8 mouse cellular contexts compared by ENCODE assay signal in genomic region chr16:55934453-55935037, GRCm38 (mm10). TPM values are rescaled to one million over a fixed set of nuclear protein-coding genes. Genes with fewer than 3 reads are reported as not detected.
DNase-seq lines count a peak whose midpoint lies in the region; ATAC-seq lines count a peak whose summit lies in the region.

TSS of gene Cep97 (minus strand) at chr16:55934855.

- peak within 1 kb of the TSS; percentile 75 for H3K9ac ChIP-seq in hindbrain, embryonic 16.5 days (ENCODE audit: low read depth, low read length)

- no peaks in the 10 kb centered on the region for H3K4me1 ChIP-seq in hindbrain, embryonic 16.5 days (ENCODE audit: control insufficient read depth, insufficient read depth, low read depth, low read length)

- peak; percentile 95 for DNase-seq in T-cell, adult 2 months (ENCODE audit: low spot score)
- DNase-seq in cerebellum, postnatal 36 days: peak; percentile 87 to 92
- DNase-seq in frontal cortex, postnatal 36 days (ENCODE audit: low spot score in 2 of 2): peak; percentile 94 to 97
- peak; percentile 88 to 93 for DNase-seq in left cerebral cortex, adult 18-20 months (ENCODE audit: low spot score in 2 of 2)
- peak; percentile 96 for DNase-seq in right cerebral cortex, adult 18-20 months
- DNase-seq in urinary bladder, postnatal 10 days (ENCODE audit: low spot score): peak; percentile 46

- WGBS in hindbrain, embryonic 16.5 days: 0% methylated on average over 24 of the region's 24 CpGs
- under 1% methylated on average over 24 of the region's 24 CpGs for WGBS in macrophage (ENCODE audit: missing documents)

- ATAC-seq in hindbrain, embryonic 16.5 days: peak; percentile 99

- H3K36me3 ChIP-seq in hindbrain, embryonic 16.5 days (ENCODE audit: control insufficient read depth, insufficient read depth, low read length): no peaks in the 10 kb centered on the region
- H3K36me3 ChIP-seq in macrophage (ENCODE audit: inconsistent target): no peaks in the 10 kb centered on the region

- H3K4me2 ChIP-seq in hindbrain, embryonic 16.5 days (ENCODE audit: low read length): peak within 1 kb of the TSS; percentile 83

- no peaks in the 10 kb centered on the region for H3K27me3 ChIP-seq in hindbrain, embryonic 16.5 days (replicated peaks; ENCODE audit: control insufficient read depth, insufficient read depth, low read length)

- H3K79me2 ChIP-seq in macrophage (ENCODE audit: inconsistent target): no peaks in the 10 kb centered on the region

- H3K9me3 ChIP-seq in hindbrain, embryonic 16.5 days (ENCODE audit: control insufficient read depth, low read length): no peaks in the 10 kb centered on the region

- H3K4me3 ChIP-seq in hindbrain, embryonic 16.5 days (ENCODE audit: low read length): peak within 1 kb of the TSS; percentile 75
- H3K4me3 ChIP-seq in macrophage (ENCODE audit: inconsistent target): peak within 1 kb of the TSS; percentile 99

- H3K27ac ChIP-seq in hindbrain, embryonic 16.5 days (ENCODE audit: low read depth, low read length): peak within 1 kb of the TSS; percentile 60
- peak within 1 kb of the TSS; percentile 21; the same call in 1 of the 2 replicates for H3K27ac ChIP-seq in macrophage

RNA-seq across cellular contexts. Expression of gene Cep97, which starts in this region (rescaled TPM):
- polyA plus RNA-seq in hindbrain, embryonic 16.5 days (2015; fragmentation: Nextera tagmentation; extraction: Ambion mirVana): 9.5 and 11.6 TPM in 2 replicates
- 10 to 100 TPM; 13.4 TPM for total RNA-seq in left cerebral cortex, adult 18-20 months (2021)
- 10 to 100 TPM in 3 of 26 experiments, 1 to 10 TPM in 19, under 1 TPM in 3, not detected in 1; 0.62 to 14.0 (median 5.3) TPM for total RNA-seq in macrophage (2018; cell fraction: chromatin; rRNA removed)
- total RNA-seq in macrophage (2018; cell fraction: cytosol; rRNA removed): 1 to 10 TPM in 19 of 26 experiments, under 1 TPM in 7; 0.38 to 3.1 (median 1.3) TPM
- 1 to 10 TPM in 21 of 26 experiments, under 1 TPM in 5; 0.21 to 8.3 (median 2.8) TPM for total RNA-seq in macrophage (2018; cell fraction: nucleus; rRNA removed)
- polyA plus RNA-seq in macrophage (2018): 1.2 to 2.2 TPM (median 1.5 TPM) in 3 replicates

Comparison
In these comparisons a context has a peak if more than half of its experiments do, and no peak if none do; other contexts are left out.
1. Peak in every context shown above with its lines: DNase-seq, ATAC-seq, H3K4me3 ChIP-seq and H3K27ac ChIP-seq.
2. DNase-seq: peak in every context shown above with its lines; median percentile 96 in right cerebral cortex, adult 18-20 months; 96 in frontal cortex, postnatal 36 days; 95 in T-cell, adult 2 months; 90 in left cerebral cortex, adult 18-20 months; 90 in cerebellum, postnatal 36 days; 46 in urinary bladder, postnatal 10 days.